Mouse (Mus musculus) neural tube, postnatal 0 days (tissue): Measurements from ENCODE around the gene Olfr1230. TPM values are rescaled to one million over a fixed set of nuclear protein-coding genes. Genes with fewer than 3 reads are reported as not detected.

Source experiments
- polyA plus RNA-seq: library from polyadenylated mRNA; unstranded; fragments of >200 nt; fragmentation: Nextera tagmentation; extraction: Ambion mirVana; gene quantifications from 2 replicates; pipeline ENCODE4 v1.2.1, GENCODE M21; 2015

Gene Olfr1230
- polyA plus RNA-seq: not detected in 2 replicates

GRCm38 (mm10) chr2:89297168-89297567 lies at the start of gene Olfr1230:
TSS of gene Olfr1230 (minus strand) at chr2:89297268.

GRCm38 (mm10) chr2:89342298-89342697 lies 45.2 kb upstream of the Olfr1230 start, which contains the start of gene Olfr1233:
TSS of gene Olfr1233 (minus strand) at chr2:89342398.

GRCm38 (mm10) chr2:89329575-89329974 lies 32.5 kb upstream of the Olfr1230 start, which contains the start of gene Olfr1232:
TSS of gene Olfr1232 (minus strand) at chr2:89329675.

GRCm38 (mm10) chr2:89306974-89307373 lies 9.9 kb upstream of the Olfr1230 start, which contains the start of gene Olfr1231:
TSS of gene Olfr1231 (minus strand) at chr2:89307074.

GRCm38 (mm10) chr2:89287914-89288313 lies 9.2 kb downstream of the Olfr1230 start, which contains the start of gene Olfr1229:
TSS of gene Olfr1229 (minus strand) at chr2:89288014.

GRCm38 (mm10) chr2:89253962-89254361 lies 43.1 kb downstream of the Olfr1230 start, which contains the start of gene Olfr1228:
TSS of gene Olfr1228 (minus strand) at chr2:89254062.

Other genes starting within 250 kb of the Olfr1230 start
- gene Olfr1218, start 236.1 kb downstream of the Olfr1230 start, polyA plus RNA-seq: not detected in 2 replicates
- not detected in 2 replicates for gene Olfr1219, start 213.8 kb downstream of the Olfr1230 start, polyA plus RNA-seq
- gene Olfr1220, start 190.4 kb downstream of the Olfr1230 start, polyA plus RNA-seq: not detected in 2 replicates
- not detected in 2 replicates for gene Olfr1221, start 180.0 kb downstream of the Olfr1230 start, polyA plus RNA-seq
- gene Olfr1222, start 164.2 kb downstream of the Olfr1230 start, polyA plus RNA-seq: not detected in 2 replicates
- not detected in 2 replicates for gene Olfr1223, start 145.7 kb downstream of the Olfr1230 start, polyA plus RNA-seq
- gene Olfr1224-ps1, start 133.2 kb downstream of the Olfr1230 start, polyA plus RNA-seq: not detected in 2 replicates
- not detected in 2 replicates for gene Olfr1225, start 122.6 kb downstream of the Olfr1230 start, polyA plus RNA-seq
- not detected in 2 replicates for gene Olfr1226, start 97.2 kb downstream of the Olfr1230 start, polyA plus RNA-seq
- not detected in 2 replicates for gene Olfr1228, start 43.2 kb downstream of the Olfr1230 start, polyA plus RNA-seq
- not detected in 2 replicates for gene Olfr1229, start 9.3 kb downstream of the Olfr1230 start, polyA plus RNA-seq
- not detected in 2 replicates for gene Olfr1231, start 9.8 kb upstream of the Olfr1230 start, polyA plus RNA-seq
- gene Olfr1232, start 32.4 kb upstream of the Olfr1230 start, polyA plus RNA-seq: not detected in 2 replicates
- gene Olfr1233, start 45.1 kb upstream of the Olfr1230 start, polyA plus RNA-seq: not detected in 2 replicates
- not detected in 2 replicates for gene Olfr1234, start 67.6 kb upstream of the Olfr1230 start, polyA plus RNA-seq
- gene Olfr1238, start 112.4 kb upstream of the Olfr1230 start, polyA plus RNA-seq: not detected in 2 replicates
- gene Olfr1239, start 123.1 kb upstream of the Olfr1230 start, polyA plus RNA-seq: not detected in 2 replicates
- not detected in 2 replicates for gene Olfr1240, start 145.7 kb upstream of the Olfr1230 start, polyA plus RNA-seq
- gene Olfr1241, start 189.9 kb upstream of the Olfr1230 start, polyA plus RNA-seq: not detected in 2 replicates
- gene Olfr1242, start 201.1 kb upstream of the Olfr1230 start, polyA plus RNA-seq: not detected in 2 replicates
- gene Olfr1243, start 234.2 kb upstream of the Olfr1230 start, polyA plus RNA-seq: not detected in 2 replicates